Mouse (Mus musculus): ENCODE measurements around the gene St3gal4.

DNA sequence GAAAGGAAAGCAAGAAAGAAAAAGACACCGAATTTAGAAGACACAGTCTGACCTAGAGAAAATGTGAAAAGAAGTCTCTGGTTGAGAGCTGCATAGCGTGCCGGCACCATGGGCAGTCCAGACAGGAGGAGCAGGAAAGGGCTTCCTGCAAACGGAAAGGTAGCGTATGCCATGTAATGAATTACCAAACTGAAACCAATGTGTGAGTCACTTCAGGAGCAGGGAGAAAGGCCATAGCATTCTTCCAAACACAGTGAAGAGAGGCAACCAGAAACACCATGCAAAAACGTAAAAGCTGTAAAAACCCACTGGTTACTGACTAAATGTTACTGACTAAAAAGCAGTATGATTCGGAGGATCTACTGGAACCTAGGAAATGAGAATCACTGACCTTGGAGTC, 42.7 kb upstream of the St3gal4 start:
- TF ChIP-seq POLR2A (IDR thresholded peaks at IDR 0.05; ENCODE audit: borderline replicate concordance, insufficient read depth, low read length), result no peak
- TF ChIP-seq CTCF (IDR thresholded peaks at IDR 0.05; ENCODE audit: borderline replicate concordance, insufficient read depth, low read depth, low read length), result no peak
